Mouse (Mus musculus) 3T3-L1 (cell line): ENCODE measurements around the gene Dcun1d3.

Source experiments
- DNase-seq: peaks from one replicate; pipeline ENCODE4 v3.0.0-alpha.2; 2015; ENCODE audit warnings: low read depth, low spot score

Dcun1d3 gene

GRCm38 (mm10) chr7:119895639-119896512 is at the start of gene Dcun1d3, which contains the start of gene Lyrm1:
Gene Dcun1d3, minus strand, starts transcription at chr7:119896298.
Gene Lyrm1, plus strand, starts transcription at chr7:119895861.
- DNase-seq: peak; percentile 93

DNA sequence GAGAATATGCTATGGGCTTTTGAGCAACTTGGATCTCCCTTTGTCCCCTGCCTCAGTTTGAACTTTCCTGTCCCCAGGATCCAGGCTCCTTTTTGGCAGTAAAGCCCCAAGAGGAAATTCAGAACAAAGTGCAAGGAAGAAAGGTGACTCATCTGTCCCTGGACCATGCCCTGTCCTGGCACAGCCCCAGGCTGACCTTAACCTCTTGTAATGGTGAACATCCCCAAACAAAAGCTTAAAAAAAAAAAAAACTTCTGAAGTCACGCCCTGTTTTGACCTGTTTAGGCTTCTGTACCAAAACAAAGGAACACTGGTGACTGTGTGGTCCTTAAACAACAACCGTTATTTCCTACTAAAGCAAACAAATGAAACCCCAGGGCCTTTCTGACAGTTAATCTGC is 45.5 kb upstream of the Dcun1d3 start:
- DNase-seq: peak; percentile 46

DNA sequence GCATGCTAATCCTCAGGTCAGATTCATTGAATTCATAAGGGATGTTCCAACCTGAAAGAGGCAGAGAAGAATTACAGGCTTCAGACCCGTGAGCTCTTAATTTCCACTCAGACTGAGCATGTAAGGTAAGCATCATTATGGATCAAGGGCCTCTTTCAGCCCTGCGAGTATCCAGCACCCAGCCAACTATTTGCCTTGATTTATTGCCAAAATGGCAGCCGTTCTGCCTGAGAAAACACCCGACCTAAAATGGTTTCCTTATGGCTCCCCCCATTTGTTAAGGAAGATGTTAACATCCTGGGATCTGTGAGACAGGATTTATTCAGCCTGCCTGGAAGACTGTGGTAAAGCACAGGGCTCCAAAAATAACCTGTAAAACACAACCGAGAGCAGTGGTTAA is 40.9 kb upstream of the Dcun1d3 start:
- DNase-seq: no peak

- DNase-seq: no peak
Observed at GRCm38 (mm10) chr7:119936321-119936720, 40.2 kb upstream of the Dcun1d3 start.

DNA sequence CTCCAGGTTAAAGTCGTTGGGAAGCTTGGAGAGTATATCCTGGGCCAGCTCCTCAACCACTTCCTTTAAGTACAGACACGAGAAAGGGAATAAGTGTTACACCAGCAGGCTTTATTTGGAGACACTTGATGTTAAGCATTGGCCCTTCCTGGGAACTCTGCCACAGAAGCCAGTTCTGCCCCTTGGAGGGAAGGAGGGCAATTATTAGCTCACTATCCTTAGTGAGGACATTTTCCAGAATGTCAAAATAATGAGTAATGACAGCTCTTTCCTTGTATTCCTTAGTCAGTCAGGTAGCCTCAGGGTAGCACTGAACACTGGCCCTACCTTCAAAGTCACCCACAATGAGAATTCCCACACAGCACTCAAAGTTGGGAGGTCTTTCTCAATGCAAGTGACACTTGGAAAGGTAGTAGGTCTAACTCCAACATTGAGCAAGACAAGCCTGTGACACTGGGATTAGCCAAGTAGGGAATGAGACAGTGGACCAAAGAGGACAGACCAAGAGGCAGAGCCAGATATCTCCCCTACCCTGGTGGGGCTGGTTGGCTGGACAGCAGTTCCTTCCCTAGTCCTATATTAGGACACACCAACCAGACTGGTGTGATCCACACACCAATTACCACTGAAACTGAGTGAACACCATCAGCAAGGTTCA is 32.8 kb upstream of the Dcun1d3 start:
- no peak for DNase-seq

DNA sequence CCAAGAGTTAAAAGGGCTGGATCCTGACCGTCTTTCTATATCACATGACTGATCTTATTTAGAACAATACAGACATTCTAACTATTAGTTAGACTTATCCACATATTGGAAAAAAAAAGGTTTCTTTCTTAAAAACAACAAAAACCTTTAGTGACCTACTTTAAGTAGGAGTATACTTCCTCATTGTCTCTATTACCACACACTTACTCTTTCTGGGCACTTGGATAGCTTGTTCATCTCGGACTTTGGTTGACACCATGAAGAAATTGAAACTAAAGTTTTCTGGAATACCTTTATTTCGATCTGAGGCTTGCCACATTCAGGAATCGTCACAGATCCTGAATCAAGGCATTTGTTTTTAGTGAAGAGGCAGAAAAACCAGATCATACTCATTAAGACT is 25.0 kb upstream of the Dcun1d3 start:
- no peak for DNase-seq

- peak; percentile 76 for DNase-seq
Observed at GRCm38 (mm10) chr7:119920457-119920856, 24.4 kb upstream of the Dcun1d3 start.

GRCm38 (mm10) chr7:119911727-119912126 is 15.6 kb upstream of the Dcun1d3 start:
- DNase-seq: no peak

DNA sequence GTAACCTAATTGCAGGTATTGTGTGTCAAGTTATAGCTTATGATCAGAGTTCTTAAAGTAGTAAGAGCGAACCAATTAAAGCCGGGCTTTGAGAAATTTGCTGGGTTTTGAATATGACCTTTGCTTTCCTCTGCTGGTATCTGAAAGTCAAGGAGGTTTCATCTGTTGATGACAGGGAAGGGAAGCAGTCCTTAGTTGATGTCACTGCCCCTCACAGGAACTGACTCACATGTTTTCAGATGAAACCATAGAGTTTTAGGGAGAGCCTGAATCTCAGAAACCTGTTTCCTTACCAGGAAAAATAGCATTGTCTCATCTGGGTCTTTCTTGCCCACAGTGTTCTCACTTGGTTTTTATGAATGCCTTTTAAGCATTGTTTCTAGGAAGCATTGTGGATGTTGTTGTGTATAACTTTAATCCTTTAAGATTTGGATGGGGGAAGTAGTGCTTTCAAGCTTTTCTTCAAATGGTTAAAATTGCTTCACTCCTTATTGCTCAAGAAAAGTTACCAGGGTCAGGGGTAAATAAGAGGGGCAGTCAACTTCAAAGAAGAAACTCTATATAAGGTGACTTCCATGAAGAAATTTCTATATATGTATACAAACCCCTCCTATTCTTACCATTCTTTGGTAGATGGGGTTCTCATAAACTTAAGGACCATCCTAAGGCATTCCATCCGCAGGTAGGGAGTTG is 10.6 kb upstream of the Dcun1d3 start:
- DNase-seq: no peak

- DNase-seq: no peak
Observed at GRCm38 (mm10) chr7:119899386-119900057, 3.4 kb upstream of the Dcun1d3 start.

DNA sequence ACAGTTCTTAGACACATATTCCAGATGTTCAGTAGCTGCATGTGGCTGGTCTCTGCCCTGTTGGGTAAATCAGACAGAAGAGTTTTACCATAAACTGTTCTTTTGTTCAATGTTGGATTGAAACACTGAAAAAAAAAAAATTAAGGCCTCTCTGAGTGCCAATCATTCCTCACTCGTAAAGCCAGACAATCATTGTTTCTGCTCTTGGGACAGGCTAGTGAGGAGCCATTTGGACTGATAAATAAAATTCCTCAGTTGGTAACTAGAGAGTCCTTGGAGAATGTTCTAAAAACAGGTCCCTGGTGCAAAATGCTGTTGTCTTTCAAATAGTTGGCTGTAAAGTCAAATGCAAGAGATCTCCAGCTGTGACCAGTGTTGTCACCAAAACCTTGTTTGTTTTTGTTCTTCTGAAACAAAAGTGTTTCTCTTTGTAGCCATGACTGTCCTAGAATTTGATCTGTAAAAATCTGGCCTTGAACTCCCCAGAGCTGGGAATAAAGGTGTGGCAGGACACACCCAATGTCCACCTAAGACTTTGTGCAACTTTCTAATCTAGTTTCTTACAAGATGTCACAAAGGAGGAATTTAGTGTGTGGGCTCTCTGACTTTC is 2.3 kb upstream of the Dcun1d3 start:
- no peak for DNase-seq

GRCm38 (mm10) chr7:119897521-119898109 is 1.5 kb upstream of the Dcun1d3 start:
- DNase-seq: no peak

DNA sequence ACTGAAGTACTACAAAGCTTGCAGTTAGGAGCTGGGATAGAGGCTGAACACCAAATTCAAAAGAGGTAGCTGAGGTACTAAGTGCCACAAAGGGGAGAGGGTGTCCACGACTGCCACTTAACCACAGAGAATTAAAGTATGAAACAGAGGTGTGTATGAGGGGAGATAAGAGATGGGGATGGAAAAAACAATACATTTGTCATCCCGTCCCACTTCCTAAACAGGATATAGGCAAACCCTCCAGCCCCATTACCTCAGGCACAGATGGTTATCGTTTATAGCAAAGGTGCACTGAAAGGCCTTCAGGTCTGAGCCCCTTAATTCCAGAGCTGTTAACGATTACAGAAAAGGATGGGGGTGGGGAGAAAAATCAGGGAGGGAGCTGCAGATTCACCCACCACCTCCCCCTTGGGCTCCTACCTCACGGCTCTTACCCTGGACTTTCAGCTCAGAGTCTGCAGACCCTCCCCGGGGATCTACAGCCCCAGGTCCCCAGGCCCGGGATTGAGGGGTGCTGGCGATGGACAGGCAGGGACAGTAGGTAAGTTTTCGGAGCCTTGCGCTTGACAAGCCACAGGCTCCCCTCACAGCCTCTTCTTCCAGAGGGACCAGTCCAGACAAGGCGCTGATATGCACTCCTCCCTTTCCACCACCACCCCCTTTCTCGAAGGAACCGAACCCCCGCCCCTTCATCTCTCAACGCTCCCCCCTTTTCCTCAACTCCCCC is 1.1 kb downstream of the Dcun1d3 start:
- no peak for DNase-seq

DNA sequence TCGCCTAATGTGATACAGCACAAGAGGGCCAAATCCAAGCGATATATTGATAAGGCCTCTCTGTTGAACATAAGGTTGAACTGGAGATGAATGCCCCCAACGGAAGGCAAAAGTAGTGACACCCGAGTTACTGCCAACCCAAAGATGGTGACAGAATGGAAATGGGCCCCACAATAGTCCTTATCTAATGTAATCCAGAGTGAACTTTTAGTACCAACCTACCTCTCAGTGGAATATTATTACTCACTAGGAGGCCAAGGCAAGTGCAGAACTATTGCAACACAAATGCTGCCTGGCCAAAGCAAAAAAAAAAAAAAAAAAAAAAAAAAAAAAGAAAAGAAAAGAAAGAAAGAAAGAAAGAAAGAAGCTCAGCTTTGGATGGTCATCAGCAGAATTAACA is 3.4 kb downstream of the Dcun1d3 start:
- no peak for DNase-seq

- DNase-seq: no peak
Observed at GRCm38 (mm10) chr7:119892198-119892597, 3.9 kb downstream of the Dcun1d3 start.

DNA sequence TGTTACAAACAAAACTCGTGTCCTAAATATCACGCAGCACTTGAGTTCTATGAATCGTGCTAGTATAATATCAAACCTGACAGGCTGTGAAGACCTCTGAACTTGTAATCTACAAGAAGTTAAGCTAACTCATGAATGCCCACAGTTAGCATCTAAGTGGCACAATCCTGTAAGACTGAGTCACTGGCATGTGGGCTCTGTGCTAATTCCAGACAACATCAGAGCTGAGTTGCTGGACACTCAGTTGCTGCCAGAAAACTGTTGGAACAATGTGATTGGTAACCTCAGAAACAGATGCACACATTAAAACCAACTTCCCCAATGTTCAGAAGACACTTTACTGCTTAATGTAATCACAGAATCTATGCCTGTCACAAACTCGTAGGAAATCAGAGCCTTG is 8.2 kb downstream of the Dcun1d3 start:
- peak; percentile 82 for DNase-seq

DNA sequence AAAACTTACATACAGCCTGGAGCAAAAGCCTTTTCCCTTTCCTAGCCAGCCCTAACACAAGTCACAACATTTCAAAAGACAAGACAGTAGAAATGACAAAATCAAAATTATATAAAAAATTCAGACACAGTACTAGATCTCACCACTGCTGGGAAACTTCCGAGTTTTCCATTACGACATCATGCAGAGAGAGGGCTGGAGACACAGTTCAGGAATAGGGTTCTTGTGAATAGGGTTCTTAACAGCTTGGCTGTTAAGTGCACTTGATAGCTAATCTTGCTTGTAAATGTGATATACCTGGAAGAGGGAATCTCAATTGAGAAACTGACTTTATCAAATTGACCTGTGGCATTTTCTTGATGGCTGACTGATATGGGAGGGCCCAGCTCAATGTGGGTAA is 14.9 kb downstream of the Dcun1d3 start:
- DNase-seq: no peak

GRCm38 (mm10) chr7:119880345-119880744 is 15.8 kb downstream of the Dcun1d3 start:
- DNase-seq: no peak

DNA sequence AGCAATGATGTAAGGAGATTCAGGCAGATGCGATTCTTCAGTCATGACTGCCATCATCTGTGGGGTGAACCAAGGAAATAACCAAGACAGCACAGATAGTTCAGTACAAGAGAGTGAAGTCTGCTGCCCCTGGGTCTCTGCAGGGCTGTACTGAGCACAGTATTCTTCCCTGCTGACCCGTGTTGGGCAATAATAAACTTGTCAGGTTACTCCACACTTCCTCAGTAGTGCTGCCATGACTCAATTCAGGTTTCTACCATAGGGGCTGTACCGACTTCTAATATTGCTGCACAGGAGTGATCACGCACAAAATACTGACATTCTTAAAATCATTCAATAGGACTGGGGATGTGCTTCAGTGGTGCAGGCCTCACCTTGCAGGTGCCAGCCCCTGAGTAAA is 16.9 kb downstream of the Dcun1d3 start:
- no peak for DNase-seq

- DNase-seq: no peak
Observed at GRCm38 (mm10) chr7:119875776-119876440, 20.2 kb downstream of the Dcun1d3 start.
